Mouse (Mus musculus): ENCODE measurements around the gene Nfxl1.

DNA sequence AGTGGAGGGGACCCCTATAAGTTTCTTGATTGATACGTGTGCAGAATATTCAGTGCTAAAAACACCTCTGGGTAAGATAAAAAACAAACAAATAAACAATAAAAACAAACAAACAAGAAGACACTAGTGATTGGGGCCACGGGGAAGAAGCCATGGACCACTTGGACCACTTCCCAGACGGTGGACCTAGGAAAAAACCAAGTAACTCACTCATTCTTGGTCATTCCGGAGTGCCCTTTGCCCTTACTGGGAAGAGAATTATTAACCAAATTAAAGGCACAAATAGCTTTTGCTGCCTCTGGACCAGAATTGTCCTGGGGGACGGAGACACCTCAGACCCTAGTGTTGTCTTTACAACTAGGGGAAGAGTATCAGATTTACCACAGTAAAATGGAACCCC lies 6.1 kb upstream of the Nfxl1 start:
- TF ChIP-seq GATA1 (IDR thresholded peaks at IDR 0.05; ENCODE audit: borderline replicate concordance, low read length) (no peak), CTCF (IDR thresholded peaks at IDR 0.05; ENCODE audit: low read depth, low read length) (no peak), POLR2AphosphoS5 (IDR thresholded peaks at IDR 0.05; ENCODE audit: insufficient replicate concordance, low read depth, low read length) (no peak), GATA2 (IDR thresholded peaks at IDR 0.05; ENCODE audit: borderline replicate concordance, low read depth, low read length) (no peak), TAL1 (conservative IDR thresholded peaks at IDR 0.05; ENCODE audit: low read depth, low read length) (no peak)

Data from G1E (cell line).